7 mouse cellular contexts compared by ENCODE assay signal in the genomic region with DNA sequence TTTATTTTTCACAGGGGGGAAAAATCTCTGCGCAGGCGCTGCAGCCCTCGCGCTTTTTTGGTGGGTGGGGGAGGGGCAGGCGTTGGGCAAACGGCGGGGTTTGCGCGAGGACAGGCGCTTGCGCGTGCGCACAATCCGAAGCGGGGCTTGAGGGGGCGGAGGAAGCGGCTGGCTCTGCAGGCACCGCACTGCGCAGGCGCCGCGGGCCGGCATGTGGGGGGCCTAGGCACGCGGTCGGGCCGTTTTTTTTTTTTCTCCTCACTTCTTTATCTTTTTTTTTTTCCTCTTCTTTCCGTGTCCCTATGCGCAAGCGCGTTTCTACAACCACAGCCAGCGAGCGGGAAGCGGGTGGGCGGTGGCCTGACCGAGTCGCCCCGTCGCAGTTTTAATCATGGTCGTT. TPM values are rescaled to one million over a fixed set of nuclear protein-coding genes. Genes with fewer than 3 reads are reported as not detected.
A peak's percentile ranks its signal among the peaks of the same experiment; 100 is the strongest.
DNase-seq lines count a peak whose midpoint lies in the region; ATAC-seq lines count a peak whose summit lies in the region.

No protein-coding gene starts in this region.

- 1% methylated on average over 40 of the region's 40 CpGs for WGBS in limb, embryonic 12.5 days
- WGBS in midbrain, embryonic 14.5 days, result under 1% methylated on average over 40 of the region's 40 CpGs

- H3K4me3 ChIP-seq in limb, embryonic 12.5 days (replicated peaks), result peak overlapping the region; percentile 83
- H3K4me3 ChIP-seq in midbrain, embryonic 14.5 days (replicated peaks; ENCODE audit: low read depth, low read length), result peak overlapping the region; percentile 77

- peak; percentile 20 for ATAC-seq in granulocyte monocyte progenitor cell, adult 5-6 weeks (replicated peaks; ENCODE audit: poor library complexity, severe bottlenecking)
- ATAC-seq in limb, embryonic 12.5 days (ENCODE audit: insufficient number of reproducible peaks, insufficient read depth, low FRiP score, low TSS enrichment, low read depth), result no peak
- ATAC-seq in midbrain, embryonic 14.5 days (ENCODE audit: low FRiP score, low TSS enrichment), result peak; percentile 43

- DNase-seq in adrenal gland, adult 8-10 months, result peak; percentile 89
- DNase-seq in embryo, embryonic 11 days, result peak; percentile 97
- DNase-seq in kidney, adult 18-20 months, result peak; percentile 90
- peak; percentile 98 for DNase-seq in midbrain, embryonic 14.5 days
- peak; percentile 81 to 94 for DNase-seq in spleen, postnatal 10 days (ENCODE audit: low spot score in 2 of 2)

- H3K27ac ChIP-seq in limb, embryonic 12.5 days, result peak overlapping the region; percentile 99
- peak overlapping the region; percentile 97 for H3K27ac ChIP-seq in midbrain, embryonic 14.5 days (replicated peaks; ENCODE audit: low read depth, low read length)

- H3K36me3 ChIP-seq in limb, embryonic 12.5 days, result peaks cover 46% of the 10 kb centered on the region
- H3K36me3 ChIP-seq in midbrain, embryonic 14.5 days (ENCODE audit: control insufficient read depth, insufficient read depth, low read length), result peaks cover 43% of the 10 kb centered on the region

- H3K4me2 ChIP-seq in limb, embryonic 12.5 days, result peak overlapping the region; percentile 93
- peak overlapping the region; percentile 90 for H3K4me2 ChIP-seq in midbrain, embryonic 14.5 days (ENCODE audit: low read length)

- no peaks in the 10 kb centered on the region for H3K27me3 ChIP-seq in limb, embryonic 12.5 days
- H3K27me3 ChIP-seq in midbrain, embryonic 14.5 days (ENCODE audit: control insufficient read depth, insufficient read depth, low read length), result no peaks in the 10 kb centered on the region

- peak overlapping the region; percentile 97 for H3K9ac ChIP-seq in limb, embryonic 12.5 days (replicated peaks)
- peak overlapping the region; percentile 82 for H3K9ac ChIP-seq in midbrain, embryonic 14.5 days (replicated peaks; ENCODE audit: low read length)

- H3K4me1 ChIP-seq in limb, embryonic 12.5 days (replicated peaks), result peaks cover 51% of the 10 kb centered on the region
- H3K4me1 ChIP-seq in midbrain, embryonic 14.5 days (ENCODE audit: control insufficient read depth, insufficient read depth, low read length), result peaks cover 22% of the 10 kb centered on the region

- no peaks in the 10 kb centered on the region for H3K9me3 ChIP-seq in limb, embryonic 12.5 days
- H3K9me3 ChIP-seq in midbrain, embryonic 14.5 days (ENCODE audit: control insufficient read depth, low read length), result no peaks in the 10 kb centered on the region

RNA-seq across cellular contexts. Expression of a gene that starts 2.9 kb away (rescaled TPM):
- total RNA-seq in adrenal gland, adult 8-10 months (2022), result 100 to 1,000 TPM; 331 to 473 (median 439) TPM
- 466 and 510 TPM in 2 replicates for total RNA-seq in granulocyte monocyte progenitor cell, adult 5-6 weeks (2014; fragmentation: Nextera tagmentation)
- 276 and 296 TPM in 2 replicates for total RNA-seq in granulocyte monocyte progenitor cell, adult 5-6 weeks (2017)
- 347 and 425 TPM in 2 replicates for polyA plus RNA-seq in limb, embryonic 12.5 days (2016; fragmentation: Nextera tagmentation; extraction: Ambion mirVana)
- 168 and 170 TPM in 2 replicates for polyA plus RNA-seq in midbrain, embryonic 14.5 days (2014; fragmentation: Nextera tagmentation; extraction: Ambion mirVana)

RNA-seq across cellular contexts. Expression of a gene that starts 13.8 kb away (rescaled TPM):
- 100 to 1,000 TPM; 402 to 476 (median 431) TPM for total RNA-seq in adrenal gland, adult 8-10 months (2022)
- total RNA-seq in granulocyte monocyte progenitor cell, adult 5-6 weeks (2014; fragmentation: Nextera tagmentation), result 125 and 134 TPM in 2 replicates
- 76.3 and 99.3 TPM in 2 replicates for total RNA-seq in granulocyte monocyte progenitor cell, adult 5-6 weeks (2017)
- 111 and 114 TPM in 2 replicates for polyA plus RNA-seq in limb, embryonic 12.5 days (2016; fragmentation: Nextera tagmentation; extraction: Ambion mirVana)
- polyA plus RNA-seq in midbrain, embryonic 14.5 days (2014; fragmentation: Nextera tagmentation; extraction: Ambion mirVana), result 62.4 and 78.1 TPM in 2 replicates

RNA-seq across cellular contexts. Expression of a gene that starts 22.4 kb away (rescaled TPM):
- total RNA-seq in adrenal gland, adult 8-10 months (2022), result 10 to 100 TPM in 2 of 4 experiments, 1 to 10 TPM in 2; 6.6 to 34.6 (median 18.8) TPM
- 20.5 and 20.8 TPM in 2 replicates for total RNA-seq in granulocyte monocyte progenitor cell, adult 5-6 weeks (2014; fragmentation: Nextera tagmentation)
- 3.9 and 6.6 TPM in 2 replicates for total RNA-seq in granulocyte monocyte progenitor cell, adult 5-6 weeks (2017)
- polyA plus RNA-seq in limb, embryonic 12.5 days (2016; fragmentation: Nextera tagmentation; extraction: Ambion mirVana), result 4.9 and 6.7 TPM in 2 replicates
- 1.7 and 3.3 TPM in 2 replicates for polyA plus RNA-seq in midbrain, embryonic 14.5 days (2014; fragmentation: Nextera tagmentation; extraction: Ambion mirVana)

RNA-seq across cellular contexts. Expression of a gene that starts 22.5 kb away (rescaled TPM):
- 1 to 10 TPM; 1.9 to 4.4 (median 2.8) TPM for total RNA-seq in adrenal gland, adult 8-10 months (2022)
- 67.9 and 72.3 TPM in 2 replicates for total RNA-seq in granulocyte monocyte progenitor cell, adult 5-6 weeks (2014; fragmentation: Nextera tagmentation)
- 55.9 and 75.5 TPM in 2 replicates for total RNA-seq in granulocyte monocyte progenitor cell, adult 5-6 weeks (2017)
- 2.3 and 3.1 TPM in 2 replicates for polyA plus RNA-seq in limb, embryonic 12.5 days (2016; fragmentation: Nextera tagmentation; extraction: Ambion mirVana)
- polyA plus RNA-seq in midbrain, embryonic 14.5 days (2014; fragmentation: Nextera tagmentation; extraction: Ambion mirVana), result 1.1 and 2.4 TPM in 2 replicates

RNA-seq across cellular contexts. Expression of a gene that starts 43.9 kb away (rescaled TPM):
- 10 to 100 TPM; 32.0 to 52.2 (median 39.6) TPM for total RNA-seq in adrenal gland, adult 8-10 months (2022)
- 22.0 and 36.0 TPM in 2 replicates for total RNA-seq in granulocyte monocyte progenitor cell, adult 5-6 weeks (2014; fragmentation: Nextera tagmentation)
- 20.0 and 24.1 TPM in 2 replicates for total RNA-seq in granulocyte monocyte progenitor cell, adult 5-6 weeks (2017)
- 37.4 and 40.8 TPM in 2 replicates for polyA plus RNA-seq in limb, embryonic 12.5 days (2016; fragmentation: Nextera tagmentation; extraction: Ambion mirVana)
- 55.9 and 66.2 TPM in 2 replicates for polyA plus RNA-seq in midbrain, embryonic 14.5 days (2014; fragmentation: Nextera tagmentation; extraction: Ambion mirVana)
